Mouse (Mus musculus) activated CD4-positive, CD25-positive, alpha-beta regulatory T cell, adult 4 months (primary cell): Measurements from ENCODE around the gene Trpc4ap. TPM values are rescaled to one million over a fixed set of nuclear protein-coding genes. Genes with fewer than 3 reads are reported as not detected.

Source experiments
- ATAC-seq: one replicate; pipeline ENCODE4 v1.8.0; 2017
- polyA plus RNA-seq, 2 experiments: library from polyadenylated mRNA; unstranded; fragments of 100-300 nt; shearing (Covaris generic); gene quantifications; one replicate each; pipeline ENCODE4 v1.2.1; 2017

The Trpc4ap gene
- polyA plus RNA-seq, 2 experiments from 2014 or later: 55.4 to 66.2 TPM

DNA sequence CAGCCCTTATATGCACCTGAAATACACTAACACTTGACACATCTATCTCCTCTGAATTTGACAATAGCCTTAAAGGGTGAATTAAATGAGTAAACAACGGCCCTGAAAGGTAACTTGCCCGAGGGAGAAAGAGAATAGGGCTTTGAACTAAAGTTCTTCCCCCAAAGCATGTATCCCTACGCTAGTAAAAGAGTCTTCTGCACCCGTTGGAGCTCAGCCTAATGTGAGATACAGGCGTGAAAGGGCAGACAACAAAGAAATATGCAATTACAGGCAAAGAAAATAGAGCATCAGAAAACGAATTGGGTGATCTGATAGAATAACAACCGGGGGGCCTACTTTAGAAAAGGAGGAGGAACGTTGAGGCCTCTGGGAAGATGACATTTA, 855 bp downstream of the Trpc4ap start:
- no peak for ATAC-seq

DNA sequence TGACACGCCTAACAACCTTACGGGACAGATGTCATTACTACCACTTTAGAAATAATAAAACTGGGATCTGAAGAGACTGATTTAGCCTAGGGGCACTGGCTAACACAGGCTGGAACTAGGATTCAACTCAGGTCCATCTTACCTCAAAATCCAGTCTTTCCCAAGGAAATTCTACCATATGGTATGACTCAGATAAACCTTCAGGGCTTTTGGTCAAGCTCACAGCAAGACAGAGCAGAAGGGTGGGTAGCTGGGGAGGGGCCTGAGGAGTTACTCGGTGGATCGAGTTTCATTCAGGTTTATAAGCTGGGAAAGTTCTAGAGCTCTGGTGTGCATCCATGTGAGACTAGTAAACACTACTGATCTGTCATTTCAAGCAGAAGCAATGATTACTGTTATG, 3.0 kb downstream of the Trpc4ap start:
- no peak for ATAC-seq

DNA sequence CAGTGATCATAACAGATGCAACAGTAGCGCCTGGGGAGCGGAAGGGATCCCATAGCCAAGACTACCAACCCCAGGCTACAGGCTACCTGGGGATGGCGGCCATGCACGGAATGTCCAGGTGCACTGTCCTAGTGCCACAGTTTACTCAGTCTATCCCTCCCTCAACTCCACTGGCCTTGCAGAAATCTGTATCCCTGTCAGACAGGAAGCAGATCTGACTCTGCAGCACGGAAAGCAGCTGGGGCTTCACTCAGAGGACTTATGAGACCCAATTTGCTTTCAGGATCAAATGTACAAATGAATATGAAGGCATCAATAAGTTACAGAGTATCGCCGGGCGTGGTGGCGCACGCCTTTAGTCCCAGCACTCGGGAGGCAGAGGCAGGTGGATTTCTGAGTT, 4.4 kb downstream of the Trpc4ap start:
- no peak for ATAC-seq

DNA sequence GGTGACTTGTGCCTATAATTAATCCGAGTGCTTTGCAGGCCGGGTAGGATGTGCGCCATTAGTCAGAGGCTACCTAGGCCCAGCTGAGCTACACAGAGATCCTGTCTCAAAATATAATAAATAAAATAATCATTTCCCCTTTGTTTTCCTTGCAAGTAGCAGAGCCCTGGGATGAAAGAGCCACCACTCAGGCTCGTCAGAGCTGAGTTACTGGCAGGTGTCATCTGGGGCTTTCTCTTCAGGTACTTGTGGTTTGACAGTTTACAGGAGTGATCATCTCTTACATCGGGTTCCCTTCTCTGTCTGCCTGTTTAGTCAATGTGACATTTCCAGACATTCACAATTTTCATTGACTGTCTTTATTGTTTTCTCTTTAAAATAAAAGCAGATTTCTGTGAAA, 5.6 kb downstream of the Trpc4ap start:
- ATAC-seq: peak; percentile 41

DNA sequence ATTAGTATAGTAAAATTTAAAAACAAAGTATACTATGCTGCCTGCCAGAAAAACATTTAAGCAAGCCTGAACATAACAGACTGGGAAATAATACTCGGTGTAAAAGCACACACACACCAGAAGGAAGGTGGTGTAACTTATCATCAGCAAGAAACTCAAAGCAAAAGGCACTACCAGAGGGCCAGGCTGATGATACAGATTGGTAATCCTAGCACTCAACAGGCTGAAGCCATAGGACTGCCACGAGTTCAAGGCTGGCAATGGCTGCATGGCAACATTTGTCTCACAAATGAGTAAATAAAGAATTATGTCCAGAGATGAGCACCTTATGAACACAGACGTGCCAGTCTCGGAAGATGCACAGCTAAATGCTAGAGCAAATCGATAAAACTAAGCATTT, 8.4 kb downstream of the Trpc4ap start:
- no peak for ATAC-seq

DNA sequence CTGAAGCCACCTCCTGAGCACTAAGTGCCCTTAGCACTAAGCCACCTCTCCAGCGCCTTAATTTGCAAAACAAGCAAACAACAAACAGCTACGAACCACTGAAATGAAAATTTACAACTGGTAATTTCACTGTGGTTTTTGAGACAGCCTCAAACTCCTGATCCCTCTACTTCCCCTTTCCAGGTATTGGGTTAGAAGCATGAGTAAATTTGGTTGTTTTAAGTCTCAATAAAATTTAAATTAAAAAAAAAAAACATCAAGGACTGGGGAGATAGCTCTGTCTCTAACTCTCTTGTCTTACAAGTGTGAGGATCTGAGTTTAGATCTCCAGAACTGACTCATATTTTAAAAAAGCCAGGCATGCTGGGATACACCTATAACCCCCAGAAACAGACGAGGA, 9.0 kb downstream of the Trpc4ap start:
- no peak for ATAC-seq

DNA sequence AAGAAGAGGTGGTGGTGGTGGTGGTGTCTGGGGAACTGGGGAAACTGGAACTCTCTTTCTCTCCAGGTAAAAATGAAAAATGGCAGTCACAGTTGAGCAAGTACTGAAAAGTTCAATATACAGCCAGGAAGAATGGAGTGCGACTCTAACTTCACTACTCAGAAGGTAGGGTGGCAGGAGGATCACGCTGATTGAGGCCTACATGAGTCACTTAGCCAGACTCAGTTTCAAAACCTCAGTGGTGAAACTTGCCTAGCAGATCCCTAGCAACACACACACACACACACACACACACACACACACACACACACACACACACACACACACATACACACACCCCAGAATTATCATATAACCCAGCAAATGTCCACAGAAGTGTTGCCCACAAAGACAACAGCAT, 10.3 kb downstream of the Trpc4ap start:
- no peak for ATAC-seq

DNA sequence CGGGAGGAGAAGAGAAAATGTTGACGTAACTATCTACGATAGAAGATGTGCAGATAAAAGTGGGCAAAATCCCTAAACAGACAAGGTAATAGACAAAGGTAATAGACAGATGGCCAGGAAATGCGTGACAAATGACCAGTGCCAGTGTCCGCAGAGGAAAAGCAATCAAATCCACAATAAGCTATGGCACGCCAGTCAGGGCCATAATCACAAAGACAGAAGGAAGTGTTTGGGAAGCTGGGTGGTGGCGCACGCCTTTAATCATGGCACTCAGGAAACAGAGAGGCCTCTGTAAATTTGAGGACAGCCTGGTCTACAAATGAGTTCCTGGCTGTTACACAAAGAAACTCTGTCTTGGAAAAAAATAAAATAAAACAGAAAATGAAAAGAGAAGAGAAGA, 11.0 kb downstream of the Trpc4ap start:
- no peak for ATAC-seq

DNA sequence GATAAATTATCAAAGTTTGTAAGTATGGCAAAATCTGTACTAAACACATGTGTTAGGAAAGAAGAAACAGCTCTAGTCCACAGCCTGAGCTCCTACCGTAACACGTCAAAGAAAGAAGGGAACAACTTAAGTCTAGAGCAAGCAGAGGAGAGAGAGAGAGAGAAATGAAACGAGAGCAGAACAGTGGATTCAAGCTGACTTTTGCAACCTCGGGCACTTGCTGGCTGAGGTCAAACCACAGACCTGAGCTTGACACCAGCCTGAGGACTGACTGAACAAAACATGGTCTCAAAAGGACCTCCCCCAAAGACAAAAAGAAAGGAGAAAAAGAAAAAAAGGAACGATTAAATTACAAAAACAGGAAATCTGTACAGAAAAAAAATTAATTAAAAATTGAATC, 11.6 kb downstream of the Trpc4ap start:
- no peak for ATAC-seq

DNA sequence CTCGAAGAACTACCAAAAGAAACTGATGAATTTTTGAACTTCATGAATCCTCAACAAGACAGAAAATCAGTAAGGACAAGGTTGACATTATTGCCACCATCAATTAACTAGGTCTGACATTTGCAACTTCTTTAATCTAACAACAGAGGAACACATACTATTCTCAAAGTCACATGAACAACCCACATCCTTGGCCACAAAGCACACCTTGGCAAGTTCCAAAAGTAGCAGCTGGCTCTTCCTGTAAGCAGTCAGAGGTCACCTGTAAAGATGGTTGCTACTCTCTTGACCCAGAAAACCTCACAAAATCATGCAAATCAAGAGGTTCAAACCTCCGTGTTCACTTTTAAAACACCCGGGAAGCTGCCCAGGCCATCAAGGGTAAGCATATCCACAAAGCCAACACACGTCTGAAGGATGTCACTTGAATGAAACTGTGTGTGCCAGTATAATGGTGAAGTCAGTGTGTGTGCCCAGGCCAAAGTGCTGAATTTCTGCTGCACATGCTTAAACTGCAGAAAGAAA, 12.5 kb downstream of the Trpc4ap start:
- ATAC-seq: peak; percentile 88

DNA sequence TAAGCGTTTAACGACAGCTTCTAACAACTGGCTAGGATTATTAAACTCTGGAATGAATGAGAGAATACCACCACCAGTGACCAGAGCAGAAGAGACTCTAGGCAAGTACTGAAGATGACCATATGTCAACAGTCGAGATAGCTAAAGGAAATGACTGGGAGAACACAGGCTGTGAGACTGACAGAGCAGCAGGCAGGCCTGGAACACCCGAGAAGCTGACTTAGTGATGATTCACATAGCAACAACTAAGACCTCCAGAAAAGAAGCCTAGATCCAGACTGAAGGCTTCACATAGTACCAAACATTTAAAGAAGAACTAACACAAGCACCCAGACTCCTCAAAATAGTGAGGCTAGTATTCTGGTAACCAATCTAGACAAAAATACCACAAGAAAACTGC, 17.1 kb downstream of the Trpc4ap start:
- ATAC-seq: no peak

DNA sequence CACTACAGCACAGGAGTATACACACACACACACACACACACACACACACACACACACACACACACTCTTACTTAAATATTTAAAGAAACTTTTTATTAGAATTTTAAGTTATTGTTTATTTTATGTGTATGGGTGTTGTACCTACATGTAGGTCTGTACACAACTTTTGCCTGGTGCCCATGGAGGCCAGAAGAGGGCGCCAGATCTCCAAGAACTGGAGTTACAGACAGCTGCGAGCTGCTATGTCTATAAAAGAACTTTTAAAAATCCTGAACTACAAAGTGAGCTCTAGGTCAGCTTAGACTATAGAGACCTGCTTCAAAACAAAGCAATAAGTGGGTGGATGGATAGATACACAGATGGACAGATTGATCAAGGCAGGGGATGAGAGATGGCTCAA, 18.6 kb downstream of the Trpc4ap start:
- peak; percentile 54 for ATAC-seq

DNA sequence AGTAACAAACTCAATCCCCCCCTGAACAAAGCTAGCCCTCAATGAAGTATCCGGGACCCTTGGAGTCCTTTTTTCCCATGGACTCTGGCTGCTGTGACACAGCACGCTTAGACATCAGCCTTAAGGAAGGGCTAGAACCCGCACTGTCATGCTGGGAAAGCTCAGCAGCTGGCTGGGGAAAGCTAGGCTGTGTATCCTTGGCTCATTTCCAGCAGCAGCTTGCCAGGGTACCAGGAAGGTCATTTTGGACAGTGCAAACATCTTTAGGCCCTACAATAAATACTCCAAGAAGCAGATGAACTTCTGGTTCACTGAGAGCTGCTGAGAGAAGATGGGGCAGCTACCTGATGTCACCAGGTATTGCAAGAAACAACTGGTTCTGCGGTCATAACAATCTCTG, 20.9 kb downstream of the Trpc4ap start:
- ATAC-seq: no peak

DNA sequence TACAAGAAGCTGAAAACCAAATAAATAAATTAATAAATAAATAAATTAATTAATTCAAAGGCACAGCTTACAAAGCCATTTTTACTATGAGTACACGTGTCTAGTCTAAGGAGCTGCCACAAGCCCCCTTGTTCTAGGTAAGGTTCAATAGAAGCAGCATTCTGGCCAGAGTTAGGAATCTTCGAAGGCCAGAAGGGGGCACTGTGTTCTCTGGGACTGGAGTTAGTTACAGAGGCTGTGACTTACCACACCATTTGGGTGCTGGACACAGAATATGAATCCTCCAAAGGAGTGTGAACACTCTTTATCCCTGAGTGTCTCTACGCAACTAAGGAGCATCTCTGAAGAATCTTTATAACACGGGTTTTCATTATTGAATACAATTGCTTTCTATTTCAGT, 23.7 kb downstream of the Trpc4ap start:
- no peak for ATAC-seq

DNA sequence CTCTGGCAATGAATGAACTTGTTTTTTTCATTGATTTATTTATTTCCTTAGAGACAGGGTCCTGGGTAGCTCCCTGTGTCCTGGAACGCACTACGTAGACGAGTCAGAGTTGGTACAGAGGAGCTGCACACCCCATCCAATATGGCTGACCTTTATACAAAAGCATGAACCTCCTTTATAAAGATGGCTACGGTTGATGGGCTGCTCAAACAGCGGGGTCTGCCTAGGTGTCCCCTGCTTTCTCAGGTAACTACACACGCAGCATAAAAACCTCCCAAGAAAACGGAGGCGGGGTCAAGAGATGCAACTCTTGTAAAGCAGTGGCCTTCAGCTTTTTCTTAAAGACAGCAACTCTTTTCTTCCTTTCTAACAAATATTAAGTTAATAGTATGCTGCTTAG, 24.3 kb downstream of the Trpc4ap start:
- ATAC-seq: no peak

DNA sequence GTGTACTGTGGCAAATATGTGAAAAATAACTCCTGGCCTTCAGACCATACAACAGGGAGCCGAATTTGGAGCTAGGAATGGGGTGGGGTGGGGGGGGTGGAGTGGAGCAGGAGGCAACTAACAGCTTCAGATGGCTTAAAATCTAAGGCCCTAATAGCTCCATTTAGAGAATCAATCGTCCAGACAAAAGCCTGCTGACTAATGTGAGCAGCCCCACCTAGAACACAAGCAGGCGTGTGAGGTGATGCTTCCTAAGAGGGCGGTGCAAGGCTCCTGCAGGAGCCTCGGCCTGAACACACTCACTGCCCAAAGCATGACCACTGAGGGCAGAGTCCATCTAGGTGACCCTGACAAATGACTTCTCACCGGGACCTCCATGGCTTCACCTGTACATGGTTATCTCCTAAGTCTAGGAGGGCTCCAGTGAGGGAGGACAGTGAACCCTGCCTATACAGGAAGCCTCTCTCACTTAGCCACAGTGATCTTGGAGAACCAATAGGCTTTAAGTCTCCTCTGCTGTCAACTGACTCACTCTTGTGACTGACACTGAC, 28.2 kb downstream of the Trpc4ap start:
- no peak for ATAC-seq

DNA sequence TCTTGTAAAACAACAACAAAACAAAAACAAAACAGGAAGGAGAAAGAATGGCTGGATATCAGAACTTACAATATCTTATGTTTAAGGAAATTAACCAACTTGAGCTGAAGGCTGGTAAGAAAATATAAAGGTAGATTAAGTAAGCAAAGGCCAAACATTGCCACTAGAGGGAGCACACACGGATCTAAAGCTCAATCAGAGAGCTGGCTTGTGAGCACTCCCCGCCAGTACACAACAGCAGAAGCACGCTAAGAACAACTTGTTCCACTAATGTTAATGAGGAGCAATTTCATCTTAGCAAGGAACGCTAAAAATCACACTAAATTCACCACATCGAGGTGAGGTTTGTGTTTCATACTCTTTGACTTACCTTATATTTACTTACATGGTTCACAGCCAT, 29.1 kb downstream of the Trpc4ap start:
- ATAC-seq: no peak

DNA sequence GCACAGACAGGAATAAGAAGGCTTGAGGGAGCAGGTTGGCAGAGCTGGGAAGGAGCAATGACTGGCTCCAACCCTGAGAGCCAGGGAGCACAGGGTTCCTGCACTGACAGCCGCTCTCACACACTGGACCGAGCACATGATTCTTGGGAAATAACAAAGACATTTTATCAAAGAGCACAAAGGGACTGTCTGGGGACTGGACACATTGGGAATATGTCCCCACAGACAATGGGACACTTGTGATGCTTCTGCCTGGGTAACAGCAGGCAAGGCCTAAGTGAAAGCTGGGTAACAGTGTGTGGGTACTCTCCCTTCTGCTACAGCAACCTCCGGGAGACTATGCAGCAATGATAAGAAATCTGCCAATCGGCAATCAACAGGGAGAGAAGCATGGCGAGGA, 29.8 kb downstream of the Trpc4ap start:
- ATAC-seq: no peak

DNA sequence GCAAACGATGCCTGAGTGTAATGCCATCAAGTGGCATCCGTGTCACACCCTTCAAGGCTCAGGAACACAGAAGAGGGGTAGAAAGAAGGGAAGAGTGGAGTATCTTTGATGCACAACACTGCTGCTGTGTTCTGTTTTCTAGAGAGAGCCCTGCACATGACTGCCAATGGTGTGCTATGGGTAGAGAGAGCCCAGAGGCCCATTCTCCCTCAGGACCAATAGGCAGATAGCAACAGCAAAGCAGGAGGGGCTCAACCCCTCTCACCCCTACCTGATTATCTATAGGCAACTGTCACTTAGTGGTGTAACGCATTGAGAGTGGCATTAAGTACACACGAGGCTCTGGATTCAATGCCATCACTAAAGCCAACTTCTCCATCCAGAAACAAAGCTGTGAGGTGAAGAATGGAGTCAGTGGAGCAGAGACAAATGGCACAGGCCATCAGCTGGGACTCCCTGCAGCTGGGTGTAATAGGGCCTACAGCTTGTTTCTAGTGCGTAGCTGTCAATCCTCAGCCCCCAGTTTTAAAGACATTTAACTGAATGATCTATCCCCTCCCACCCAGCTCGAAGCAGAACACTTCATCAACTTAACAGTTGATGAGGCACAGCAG, 36.3 kb downstream of the Trpc4ap start:
- ATAC-seq: no peak

DNA sequence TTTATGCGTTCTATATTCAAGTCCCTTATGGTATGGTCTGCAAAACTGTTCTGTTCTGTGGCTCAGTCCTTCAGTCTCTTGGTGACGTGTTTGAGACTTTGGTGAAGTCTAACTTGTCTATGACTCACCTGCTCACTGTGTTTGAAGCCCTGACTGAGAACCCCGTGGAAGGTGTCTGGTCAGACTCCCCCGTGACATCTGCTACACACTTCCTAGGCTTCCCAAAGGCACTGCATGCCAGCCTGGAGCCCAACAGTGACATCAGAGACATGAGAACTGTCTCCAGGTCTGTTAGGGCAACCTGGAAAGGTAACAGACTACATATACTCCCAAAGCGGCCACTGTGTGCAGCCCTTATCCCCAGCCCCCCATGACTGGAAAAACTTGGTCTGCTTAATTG, 39.6 kb downstream of the Trpc4ap start:
- ATAC-seq: no peak

DNA sequence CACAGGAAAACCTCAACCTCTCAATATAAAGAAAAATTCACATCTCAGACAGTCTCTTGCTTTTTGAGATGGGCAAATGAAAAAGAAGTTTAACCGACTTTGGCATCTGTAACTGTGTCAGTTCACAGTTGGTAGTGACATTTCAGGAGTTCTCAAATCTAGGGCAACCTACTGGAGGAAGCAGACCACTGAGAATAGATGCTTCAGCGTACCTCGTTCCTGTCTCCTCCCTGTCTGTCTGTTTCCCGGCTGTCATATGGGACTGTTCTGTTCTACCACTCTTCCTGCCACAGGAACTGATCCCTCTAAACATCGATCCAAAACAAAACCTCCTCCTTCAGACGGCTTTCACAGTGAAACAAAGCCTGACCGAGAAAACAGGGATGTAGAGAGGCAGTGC, 46.4 kb downstream of the Trpc4ap start:
- no peak for ATAC-seq

DNA sequence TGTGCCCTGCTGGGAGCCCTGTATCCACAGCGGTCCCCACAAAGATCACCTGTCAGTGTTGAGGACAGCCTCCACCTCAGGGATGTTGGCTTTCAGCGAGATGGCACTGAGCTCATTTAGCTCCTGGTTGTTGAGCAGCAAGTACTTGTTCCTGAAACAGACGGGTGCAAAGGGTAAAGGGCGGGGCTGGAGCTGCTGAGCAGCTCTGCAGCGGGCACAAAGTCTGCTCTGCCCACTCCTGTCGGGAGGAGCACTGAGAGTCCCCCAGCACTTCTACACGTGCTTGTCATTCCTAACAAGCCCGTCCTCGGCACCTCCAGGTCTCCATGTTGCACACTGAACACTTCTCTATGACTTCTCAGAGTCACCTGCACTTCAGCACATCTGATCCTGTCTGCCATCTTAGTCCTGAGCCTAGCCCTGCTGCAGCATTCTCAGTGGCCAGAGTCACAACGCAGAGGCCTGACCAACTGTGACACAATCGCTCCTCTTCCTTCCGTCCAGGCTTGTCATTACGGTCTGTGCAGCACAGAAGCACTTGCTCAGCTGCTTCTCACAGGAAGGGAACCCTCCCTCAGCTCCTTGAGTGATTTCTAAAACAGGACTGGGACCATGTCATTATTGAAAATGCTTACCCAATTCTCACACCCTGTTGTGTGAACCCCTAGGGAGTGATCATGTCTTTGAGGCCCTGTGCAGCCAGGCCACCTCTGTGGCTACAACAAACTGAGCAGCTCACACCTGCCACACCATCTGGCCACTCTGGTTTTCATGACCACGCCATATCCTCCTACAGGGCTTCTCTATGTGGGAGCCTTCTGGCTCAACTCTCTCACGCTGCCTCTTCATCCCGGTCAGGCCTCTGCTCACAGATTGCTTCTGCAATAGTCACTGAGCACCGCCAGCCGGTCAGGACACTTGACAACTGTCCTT, 50.4 kb downstream of the Trpc4ap start:
- ATAC-seq: no peak

DNA sequence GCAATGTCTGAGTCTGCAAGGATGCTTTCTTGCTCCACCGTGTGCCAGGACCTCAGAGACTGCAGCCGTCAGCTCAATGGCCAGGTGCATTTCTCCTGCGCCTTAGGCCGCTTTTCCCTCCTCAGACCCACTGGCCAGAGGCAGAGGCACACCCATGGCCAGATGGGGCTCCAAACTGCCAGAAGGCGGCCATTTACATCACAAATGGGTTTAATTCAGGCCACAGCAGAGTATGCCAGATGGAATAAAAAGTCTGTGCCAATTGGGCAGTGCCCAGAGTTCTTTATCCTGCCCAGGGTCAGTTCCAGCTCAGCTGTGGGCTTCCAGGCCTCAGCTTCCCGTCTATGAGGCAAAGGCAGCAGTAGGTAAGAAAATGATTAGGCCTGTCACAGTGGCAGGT, 51.5 kb downstream of the Trpc4ap start:
- no peak for ATAC-seq

DNA sequence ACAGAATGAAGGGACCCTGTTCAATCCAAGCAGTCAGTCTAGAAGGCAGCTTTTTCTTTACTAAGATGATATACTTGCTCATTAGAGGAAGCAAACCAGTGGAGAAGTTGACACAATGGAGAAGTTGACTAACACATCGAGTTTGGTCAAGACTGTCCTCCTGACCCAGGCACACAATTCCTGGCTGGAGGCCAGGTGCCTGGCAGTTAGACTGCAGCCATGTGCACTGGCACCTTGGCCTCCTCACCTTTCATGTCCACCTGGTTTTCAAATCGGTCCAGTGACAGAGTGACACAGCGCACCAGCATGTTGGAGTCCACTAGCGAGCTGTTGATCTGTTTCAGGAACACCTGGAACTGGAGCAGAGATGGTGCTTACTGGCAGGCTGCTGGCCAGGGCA, 54.8 kb downstream of the Trpc4ap start:
- no peak for ATAC-seq
